Mouse (Mus musculus) embryonic facial prominence, embryonic 10.5 days (tissue): Measurements from ENCODE around the gene Col8a2. TPM values are rescaled to one million over a fixed set of nuclear protein-coding genes. Genes with fewer than 3 reads are reported as not detected.

ENCODE experiments used
- DNase-seq: peaks from one replicate; pipeline ENCODE4 v3.0.0-alpha.2; 2017; ENCODE audit warnings: low spot score
- H3K27ac ChIP-seq: fragments of 300-500 bp; sonication (generic); replicated peaks from 2 replicates; pipeline ENCODE4 v1.5.1; 2016; ENCODE audit warnings: mild to moderate bottlenecking
- H3K27me3 ChIP-seq: fragments of 300-500 bp; sonication (generic); replicated peaks from 2 replicates; pipeline ENCODE4 v1.6.1; 2016; ENCODE audit warnings: low read depth, mild to moderate bottlenecking; ENCODE audit not compliant: poor library complexity, severe bottlenecking
- H3K36me3 ChIP-seq: fragments of 300-500 bp; sonication (generic); replicated peaks from 2 replicates; pipeline ENCODE4 v1.6.1; 2016; ENCODE audit warnings: mild to moderate bottlenecking, moderate library complexity
- H3K4me1 ChIP-seq: fragments of 300-500 bp; sonication (generic); 2 replicates; pipeline ENCODE4 v1.6.1; 2016
- H3K4me3 ChIP-seq: fragments of 300-500 bp; sonication (generic); 2 replicates; pipeline ENCODE4 v1.5.1; 2016; ENCODE audit warnings: mild to moderate bottlenecking, moderate library complexity
- H3K9me3 ChIP-seq: fragments of 300-500 bp; sonication (generic); 2 replicates; pipeline ENCODE4 v1.6.1; 2016; ENCODE audit warnings: mild to moderate bottlenecking
- WGBS: fragments of 180-500 bp; shearing (Covaris S2); methylation state at CpG from one replicate; pipeline ENCODE4 v1.1.7; 2016; 5-methylcytosine and 5-hydroxymethylcytosine counted together
- polyA plus RNA-seq: library from polyadenylated mRNA; unstranded; fragments of >200 nt; fragmentation: Nextera tagmentation; extraction: Ambion mirVana; gene quantifications from 2 replicates; pipeline ENCODE4 v1.2.1, GENCODE M21; 2016

The Col8a2 gene
- 7.3 and 11.2 TPM in 2 replicates for polyA plus RNA-seq

DNA sequence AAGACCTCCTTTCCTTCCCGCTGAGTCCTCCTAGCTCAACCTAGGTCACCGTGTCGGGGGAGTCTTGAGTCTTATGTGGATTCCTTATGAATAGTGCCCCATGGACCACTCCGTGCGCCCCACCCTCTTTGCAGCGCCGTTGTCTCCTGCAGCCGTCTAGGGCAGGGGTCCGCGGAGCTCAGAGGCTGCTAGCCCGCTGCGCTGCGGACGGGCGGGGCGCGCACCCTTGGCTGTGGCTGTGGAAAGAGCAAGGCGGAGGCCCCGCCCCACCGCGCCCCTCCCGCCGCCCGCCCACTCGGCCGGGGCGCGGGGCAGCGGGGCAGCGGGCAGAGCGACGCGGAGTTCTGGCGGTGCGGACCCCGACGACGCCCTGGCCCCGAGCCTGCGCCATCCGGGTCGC lies at the start of gene Col8a2:
Gene Col8a2, plus strand, starts transcription at position 302 of the 400 bp plus-strand sequence.
- Histone ChIP-seq H3K27me3 (peaks cover 88% of the 10 kb centered on the region), H3K36me3 (no peaks in the 10 kb centered on the region), H3K9me3 (0 out of 2 replicates have a peak, but pooled peaks cover 7% of the 10 kb centered on the region), H3K27ac (peak within 1 kb of the TSS; percentile 68), H3K4me1 (peaks cover 71% of the 10 kb centered on the region), H3K4me3 (peak within 1 kb of the TSS; percentile 59)
- WGBS = 2% methylated on average over 42 of the region's 42 CpGs
- DNase-seq = peak; percentile 61

DNA sequence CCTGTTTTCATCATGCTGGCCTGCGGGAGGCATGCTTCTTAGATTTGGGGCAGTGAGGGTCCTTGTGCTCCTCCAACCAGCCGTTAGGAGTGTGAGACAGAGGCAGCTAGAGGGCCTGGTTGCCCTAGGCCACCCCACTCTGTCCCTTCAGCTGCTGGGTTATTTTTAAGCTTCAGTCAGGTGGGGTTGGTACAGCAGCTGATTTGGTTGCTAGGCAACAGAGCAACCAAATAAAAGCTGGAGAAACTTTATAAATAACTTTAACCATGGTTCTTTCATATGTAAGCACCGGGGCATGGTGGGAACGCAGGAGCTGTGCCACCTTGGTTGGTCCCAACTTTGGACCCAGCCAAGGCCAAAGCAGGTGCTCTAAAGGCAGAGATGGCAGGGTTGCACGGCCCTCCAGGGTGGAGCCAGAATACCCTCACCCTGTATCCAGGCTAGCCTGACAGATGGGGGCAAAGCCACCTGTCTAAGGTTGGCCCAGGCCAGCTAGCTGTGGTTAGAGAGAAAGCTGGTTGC lies 48.8 kb upstream of the Col8a2 start:
- no peak for DNase-seq
- no peak overlapping the region for H3K4me3 ChIP-seq
- H3K9me3 ChIP-seq = no peaks in the 10 kb centered on the region
- peaks cover 25% of the 10 kb centered on the region for H3K4me1 ChIP-seq
- no peaks in the 10 kb centered on the region for H3K27me3 ChIP-seq
- WGBS = 79% methylated on average over 5 of the region's 5 CpGs
- 0 out of 2 replicates have a peak overlapping the region, but pooled peaks have one; percentile 12 for H3K27ac ChIP-seq
- H3K36me3 ChIP-seq = peaks cover 100% of the 10 kb centered on the region

DNA sequence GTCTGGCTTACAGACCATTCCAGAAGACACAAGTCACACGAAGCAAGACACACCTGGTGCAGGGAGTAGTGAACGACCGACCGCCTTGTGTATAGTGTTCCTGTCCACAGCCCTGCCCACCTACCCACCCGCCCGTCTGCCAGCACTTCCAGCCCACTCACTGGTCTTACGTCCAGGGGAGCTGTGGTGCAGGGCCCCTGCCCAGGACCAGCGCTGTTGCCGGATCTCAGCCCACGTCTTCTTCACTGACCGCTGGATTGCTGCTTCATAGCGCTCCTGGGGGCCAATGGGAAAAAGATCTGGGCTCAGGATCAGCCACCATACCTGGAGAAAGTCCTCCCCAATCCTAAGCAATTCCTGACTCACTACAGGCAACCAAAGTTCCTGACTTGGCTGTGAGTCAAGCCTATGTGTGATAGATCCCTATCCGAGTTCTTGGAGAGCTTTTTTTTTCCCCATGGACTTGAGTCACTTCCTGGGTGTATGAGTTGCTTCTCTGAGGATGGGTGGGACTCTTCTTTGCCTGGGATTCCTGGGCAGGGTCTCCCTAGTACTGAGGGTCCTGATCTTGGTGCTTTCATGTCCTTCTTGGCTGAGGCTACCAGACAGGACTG lies 46.6 kb upstream of the Col8a2 start:
- Histone ChIP-seq H3K27me3 (no peaks in the 10 kb centered on the region), H3K9me3 (no peaks in the 10 kb centered on the region), H3K4me3 (no peak overlapping the region), H3K4me1 (peaks cover 25% of the 10 kb centered on the region), H3K27ac (no peak overlapping the region), H3K36me3 (peaks cover 95% of the 10 kb centered on the region)
- no peak for DNase-seq
- WGBS = 93% methylated on average over 13 of the region's 13 CpGs

DNA sequence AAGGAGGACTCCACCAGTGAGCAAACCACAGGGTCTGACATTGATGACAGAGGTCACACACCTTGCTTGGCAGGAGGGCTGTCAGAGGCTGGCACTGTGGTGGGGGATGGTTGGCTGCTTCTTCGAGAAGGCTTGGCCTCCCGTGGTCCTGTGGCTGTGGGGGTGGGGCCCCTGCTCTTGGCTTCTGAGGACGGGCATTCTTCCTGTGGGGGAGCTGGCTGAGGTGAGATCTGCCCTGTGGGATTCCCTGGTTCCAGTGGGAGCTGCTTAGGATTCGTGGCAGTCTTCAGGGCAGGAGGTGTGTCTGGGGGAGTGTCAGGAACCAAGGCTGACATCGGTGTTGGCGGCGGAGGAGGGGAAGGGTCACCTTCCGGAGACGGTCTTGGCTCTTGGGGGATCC lies 44.6 kb upstream of the Col8a2 start:
- DNase-seq = no peak
- Histone ChIP-seq H3K36me3 (peaks cover 95% of the 10 kb centered on the region), H3K27me3 (no peaks in the 10 kb centered on the region), H3K27ac (no peak overlapping the region), H3K4me1 (peaks cover 22% of the 10 kb centered on the region), H3K9me3 (no peaks in the 10 kb centered on the region), H3K4me3 (no peak overlapping the region)
- 52% methylated on average over 9 of the region's 9 CpGs for WGBS

DNA sequence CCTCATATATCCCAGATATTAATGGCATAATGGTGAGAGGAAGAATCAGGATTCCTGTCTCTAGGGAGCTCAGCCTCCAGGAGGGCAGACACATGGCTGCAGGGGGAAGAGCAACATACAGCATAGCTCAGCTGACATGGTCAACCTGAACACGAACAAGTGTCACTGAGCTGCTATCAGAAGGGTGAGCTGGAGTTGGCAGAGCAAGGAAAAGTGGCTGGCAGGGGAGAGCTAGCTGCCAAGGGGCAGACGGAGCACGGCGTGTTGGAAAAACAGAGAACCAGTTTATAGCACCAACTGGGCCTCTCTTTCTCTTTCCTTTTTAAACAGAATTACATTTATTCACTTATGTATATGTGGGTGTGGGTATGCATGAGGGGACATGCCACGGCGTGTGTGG lies 44.1 kb upstream of the Col8a2 start:
- 92% methylated on average over 6 of the region's 6 CpGs for WGBS
- Histone ChIP-seq H3K36me3 (peaks cover 95% of the 10 kb centered on the region), H3K27ac (no peak overlapping the region), H3K4me3 (no peak overlapping the region), H3K4me1 (peaks cover 21% of the 10 kb centered on the region), H3K9me3 (no peaks in the 10 kb centered on the region), H3K27me3 (no peaks in the 10 kb centered on the region)
- no peak for DNase-seq

DNA sequence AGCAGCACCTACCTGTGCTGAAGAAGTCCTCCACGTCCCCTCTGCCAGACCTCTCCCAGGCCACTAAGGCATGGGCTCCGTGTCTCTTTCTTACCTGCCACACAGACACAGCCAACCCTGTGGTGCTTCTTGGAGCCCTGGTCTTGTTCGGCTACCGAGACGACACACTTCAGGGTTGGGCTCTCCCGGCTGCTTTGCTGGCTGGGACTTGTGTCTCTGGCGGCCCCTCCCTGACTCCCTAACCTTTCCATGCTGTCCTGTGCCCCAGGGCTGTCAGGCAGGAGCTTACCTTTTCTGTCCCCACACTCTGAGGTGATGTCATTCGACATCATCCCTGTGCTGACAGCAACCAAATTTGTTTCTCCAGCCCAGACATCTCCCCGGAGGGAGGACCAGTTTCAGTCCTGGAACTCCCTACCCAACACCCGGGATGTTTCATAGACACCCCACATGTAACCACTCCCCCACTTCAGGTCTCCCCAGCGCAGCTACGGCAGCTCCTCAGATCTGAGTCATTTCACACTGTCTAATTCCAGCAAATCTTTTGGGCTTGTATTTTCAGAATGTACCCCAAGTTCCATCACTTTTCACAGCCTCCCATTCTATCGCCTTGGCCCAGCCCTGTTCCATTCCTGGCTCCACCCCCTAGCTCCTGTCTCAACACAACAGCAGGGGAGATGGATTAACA lies 40.2 kb upstream of the Col8a2 start:
- Histone ChIP-seq H3K27ac (no peak overlapping the region), H3K4me3 (no peak overlapping the region), H3K36me3 (peaks cover 87% of the 10 kb centered on the region), H3K4me1 (peaks cover 39% of the 10 kb centered on the region), H3K9me3 (no peaks in the 10 kb centered on the region), H3K27me3 (no peaks in the 10 kb centered on the region)
- 80% methylated on average over 13 of the region's 13 CpGs for WGBS
- no peak for DNase-seq

DNA sequence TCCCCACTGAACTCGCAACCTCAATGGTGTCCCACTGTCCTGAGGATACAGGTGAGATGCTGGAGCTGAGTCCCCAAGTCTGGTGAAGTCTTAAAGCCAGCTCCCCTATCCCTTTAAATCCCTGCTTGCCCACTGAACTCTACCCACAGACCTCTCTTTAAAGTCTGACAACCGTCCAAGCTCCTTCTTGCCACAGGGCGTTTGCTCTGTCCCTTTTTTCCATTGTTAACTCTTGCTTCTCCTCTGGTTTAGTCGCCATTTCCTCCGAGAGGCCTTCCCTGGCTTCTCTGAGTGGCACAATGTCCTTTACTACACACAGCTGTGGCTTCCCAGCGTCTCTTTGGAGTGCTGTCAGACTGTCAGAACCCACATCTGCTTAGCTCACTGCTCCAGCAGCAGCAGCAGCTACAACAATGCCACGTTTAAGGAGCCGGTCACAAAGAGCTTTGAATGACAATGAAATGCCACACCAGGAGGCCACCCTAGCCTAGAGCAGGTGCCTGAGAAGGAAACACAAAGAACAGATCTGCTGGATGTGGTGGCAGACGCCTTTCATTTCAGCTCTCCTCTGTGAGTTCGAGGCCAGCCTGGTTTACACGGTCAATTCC lies 38.2 kb upstream of the Col8a2 start:
- DNase-seq = no peak
- peaks cover 84% of the 10 kb centered on the region for H3K36me3 ChIP-seq
- peaks cover 52% of the 10 kb centered on the region for H3K4me1 ChIP-seq
- 21% methylated on average over 11 of the region's 11 CpGs for WGBS
- H3K27ac ChIP-seq = 0 out of 2 replicates have a peak overlapping the region, but pooled peaks have one; percentile 8
- H3K4me3 ChIP-seq = no peak overlapping the region
- no peaks in the 10 kb centered on the region for H3K9me3 ChIP-seq
- H3K27me3 ChIP-seq = no peaks in the 10 kb centered on the region

DNA sequence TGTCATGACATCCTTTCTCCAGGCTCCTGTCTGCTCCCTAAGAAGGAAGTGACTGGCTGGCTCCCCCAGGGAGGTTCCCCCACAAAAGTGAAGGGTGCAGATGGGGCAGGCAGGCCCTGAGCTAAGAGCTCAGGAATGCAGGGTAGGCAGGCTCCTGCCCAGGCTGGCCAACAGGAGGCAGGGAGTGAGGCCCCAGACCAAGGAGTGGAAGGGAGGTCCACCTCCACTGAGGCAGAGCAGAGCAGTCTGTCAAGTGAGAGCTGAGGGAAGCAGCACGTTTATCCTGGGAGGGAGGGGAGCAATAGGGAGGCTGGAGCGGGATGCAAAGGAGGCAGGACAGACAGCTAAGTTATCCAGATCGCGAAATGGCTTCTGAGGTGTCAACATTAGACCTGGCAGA lies 35.9 kb upstream of the Col8a2 start:
- no peak overlapping the region for H3K4me3 ChIP-seq
- DNase-seq = no peak
- no peak overlapping the region for H3K27ac ChIP-seq
- H3K36me3 ChIP-seq = peaks cover 66% of the 10 kb centered on the region
- 55% methylated on average over 4 of the region's 4 CpGs for whole genome bisulfite sequencing
- no peaks in the 10 kb centered on the region for H3K27me3 ChIP-seq
- no peaks in the 10 kb centered on the region for H3K9me3 ChIP-seq
- H3K4me1 ChIP-seq = peaks cover 72% of the 10 kb centered on the region

DNA sequence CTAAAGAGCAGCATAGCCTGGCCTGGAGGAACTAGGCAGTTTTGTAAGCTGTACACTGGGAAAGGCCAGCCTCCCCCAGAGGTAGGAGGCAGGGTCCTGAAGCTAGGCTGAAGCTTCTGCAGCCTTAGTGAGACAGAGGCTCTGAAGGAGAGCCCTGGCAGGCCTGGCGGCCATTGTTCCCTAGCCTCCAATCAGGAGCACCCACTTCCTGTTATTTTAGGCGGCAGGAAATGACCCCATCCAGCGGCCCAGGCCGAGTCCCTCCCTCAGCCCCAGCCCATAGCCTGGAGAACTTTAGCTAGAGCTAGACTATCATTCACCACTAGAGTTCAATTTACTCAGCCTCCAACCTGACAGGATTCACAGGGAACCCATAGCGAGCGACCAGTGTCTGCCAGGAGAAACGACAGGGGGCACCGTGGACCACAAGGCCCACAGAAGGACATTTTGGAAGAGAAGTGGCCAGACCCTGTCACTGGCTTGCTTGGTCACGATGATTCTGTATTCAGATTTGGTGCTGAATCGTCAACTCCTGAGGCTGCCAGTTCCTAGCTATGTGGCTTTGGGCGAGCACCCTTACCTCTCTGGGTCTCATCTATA lies 34.8 kb upstream of the Col8a2 start:
- WGBS = 56% methylated on average over 11 of the region's 11 CpGs
- Histone ChIP-seq H3K36me3 (peaks cover 55% of the 10 kb centered on the region), H3K27ac (peak overlapping the region; percentile 76), H3K4me3 (peak overlapping the region; percentile 42), H3K9me3 (no peaks in the 10 kb centered on the region), H3K4me1 (peaks cover 75% of the 10 kb centered on the region), H3K27me3 (no peaks in the 10 kb centered on the region)
- DNase-seq = peak; percentile 56

DNA sequence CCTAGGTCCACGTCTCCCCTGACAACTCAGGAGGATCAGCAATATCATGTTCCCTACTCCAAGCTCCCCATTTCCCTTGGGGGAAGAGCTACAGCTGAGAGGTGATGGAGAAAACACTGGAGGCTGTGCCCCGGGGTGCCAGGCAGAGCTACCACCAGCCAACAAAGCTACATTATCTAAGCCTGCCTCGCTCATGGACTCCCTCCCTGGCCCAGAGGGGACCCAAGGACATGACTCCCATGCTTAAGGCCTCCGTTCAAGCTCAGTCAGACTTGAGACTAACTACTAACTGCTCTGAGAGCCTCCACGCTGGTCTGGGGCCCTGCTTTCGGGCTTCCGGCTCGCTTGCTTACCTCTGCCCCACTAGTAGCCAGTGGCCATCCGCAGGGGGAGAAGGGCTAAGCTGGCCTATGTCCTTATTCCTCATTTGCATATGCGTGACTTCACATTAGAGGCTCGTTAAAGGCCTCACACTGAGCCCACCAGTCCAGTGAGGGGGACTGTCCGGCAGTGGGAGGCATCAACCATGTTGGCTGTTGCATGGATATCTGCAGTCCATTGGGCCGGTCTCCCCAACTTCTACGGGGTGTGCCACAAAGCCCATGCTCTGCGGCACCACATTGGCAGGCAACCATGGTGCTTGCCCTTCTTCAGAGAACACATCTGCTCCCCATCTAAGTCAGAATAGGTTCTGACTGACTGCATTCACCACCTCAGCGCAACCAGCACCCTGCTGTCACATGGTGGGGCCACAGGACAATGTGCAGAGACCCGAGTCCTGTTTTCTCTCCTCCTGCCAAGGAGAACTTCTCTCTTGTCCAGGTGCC lies 34.0 kb upstream of the Col8a2 start:
- Histone ChIP-seq H3K4me3 (peak overlapping the region; percentile 32; the same call in 1 of the 2 replicates), H3K36me3 (peaks cover 46% of the 10 kb centered on the region), H3K9me3 (no peaks in the 10 kb centered on the region), H3K4me1 (peaks cover 81% of the 10 kb centered on the region), H3K27me3 (no peaks in the 10 kb centered on the region), H3K27ac (0 out of 2 replicates have a peak overlapping the region, but pooled peaks have one; percentile 76)
- WGBS = 70% methylated on average over 17 of the region's 17 CpGs
- DNase-seq = no peak

DNA sequence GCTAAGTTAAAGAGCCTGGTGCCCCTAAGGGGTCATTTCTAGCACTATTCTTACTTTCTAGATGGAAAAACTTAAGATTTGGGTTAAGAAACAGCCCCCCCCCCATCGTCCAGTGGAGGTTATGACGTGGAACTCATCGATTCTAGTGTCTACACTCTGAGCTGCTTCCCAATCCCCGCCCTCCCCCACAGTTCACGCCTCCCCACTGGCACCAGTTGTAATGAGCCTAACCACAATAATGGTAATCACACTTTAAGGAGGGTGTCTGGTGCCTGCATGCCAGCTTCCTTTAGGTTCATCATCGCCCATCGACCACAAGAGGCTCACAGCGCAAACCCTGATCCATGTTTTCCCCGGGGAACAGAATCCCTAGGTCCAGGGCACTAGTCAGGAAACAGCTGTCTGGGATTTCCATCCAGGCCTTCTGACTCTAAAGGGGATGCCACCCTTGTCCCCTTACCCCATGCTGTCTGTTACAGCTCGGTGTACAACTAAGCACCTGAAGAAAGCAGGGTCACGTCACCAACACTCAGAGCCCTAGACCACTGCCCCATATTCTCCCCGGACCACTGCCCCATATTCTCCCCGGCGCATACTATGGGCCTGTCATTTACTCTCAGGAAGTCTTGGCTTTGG lies 32.8 kb upstream of the Col8a2 start:
- no peak for DNase-seq
- no peak overlapping the region for H3K27ac ChIP-seq

More for the DNA sequence above, 32.8 kb upstream of the Col8a2 start:
- no peaks in the 10 kb centered on the region for H3K9me3 ChIP-seq
- WGBS = 82% methylated on average over 14 of the region's 14 CpGs
- peak overlapping the region; percentile 92 for H3K4me3 ChIP-seq
- peaks cover 35% of the 10 kb centered on the region for H3K36me3 ChIP-seq
- no peaks in the 10 kb centered on the region for H3K27me3 ChIP-seq
- H3K4me1 ChIP-seq = peaks cover 80% of the 10 kb centered on the region
